Mouse (Mus musculus) hindbrain, postnatal 0 days (tissue): ENCODE results near the gene Col11a2. TPM values are rescaled to one million over a fixed set of nuclear protein-coding genes. Genes with fewer than 3 reads are reported as not detected.

ENCODE experiments used
- ATAC-seq: fragments of 200-750 bp; cut with Nextera tagmentation; 2 replicates; pipeline ENCODE4 v1.8.0; 2017; ENCODE audit warnings: mild to moderate bottlenecking, moderate TSS enrichment, moderate library complexity
- DNase-seq: peaks from one replicate; pipeline ENCODE4 v3.0.0-alpha.2; 2015; ENCODE audit warnings: low spot score
- H3K27ac ChIP-seq: fragments of 300-500 bp; sonication (generic); 2 replicates; pipeline ENCODE4 v1.5.1; 2014; ENCODE audit warnings: mild to moderate bottlenecking
- H3K27me3 ChIP-seq: fragments of 300-500 bp; sonication (generic); 2 replicates; pipeline ENCODE4 v1.6.1; 2014; ENCODE audit warnings: low read length, mixed read lengths; ENCODE audit not compliant: insufficient read depth
- H3K36me3 ChIP-seq: fragments of 300-500 bp; sonication (generic); 2 replicates; pipeline ENCODE4 v1.6.1; 2014; ENCODE audit warnings: low read length, mixed read lengths; ENCODE audit not compliant: insufficient read depth
- H3K4me1 ChIP-seq: fragments of 300-500 bp; sonication (generic); 2 replicates; pipeline ENCODE4 v1.6.1; 2014; ENCODE audit warnings: antibody characterized with exemption, low read length, mixed read lengths; ENCODE audit not compliant: insufficient read depth
- H3K4me2 ChIP-seq: fragments of 300-500 bp; sonication (generic); 2 replicates; pipeline ENCODE4 v1.6.1; 2014; ENCODE audit warnings: low read depth, mild to moderate bottlenecking, low read length, moderate library complexity, mixed read lengths
- H3K4me3 ChIP-seq: fragments of 300-500 bp; sonication (generic); 2 replicates; pipeline ENCODE4 v1.5.1; 2014; ENCODE audit warnings: low read length
- H3K9ac ChIP-seq: fragments of 300-500 bp; sonication (generic); replicated peaks from 2 replicates; pipeline ENCODE4 v1.6.1; 2014; ENCODE audit warnings: mild to moderate bottlenecking, low read length, moderate library complexity, mixed read lengths
- H3K9me3 ChIP-seq: fragments of 300-500 bp; sonication (generic); 2 replicates; pipeline ENCODE4 v1.6.1; 2016; ENCODE audit warnings: low read length, mixed read lengths
- CTCF ChIP-seq: IDR thresholded peaks from 2 replicates; pipeline ENCODE4 v1.5.1; 2016; ENCODE audit warnings: antibody characterized with exemption, control low read depth, low read depth
- WGBS: fragments of 180-500 bp; shearing (Covaris S2); extraction: QIAGEN DNeasy Blood & Tissue Kit; methylation state at CpG from one replicate; pipeline ENCODE4 v1.1.7; 2014; 5-methylcytosine and 5-hydroxymethylcytosine counted together
- polyA plus RNA-seq: library from polyadenylated mRNA; unstranded; fragments of >200 nt; fragmentation: Nextera tagmentation; extraction: Ambion mirVana; gene quantifications from 2 replicates; pipeline ENCODE4 v1.2.1, GENCODE M21; 2015
- total RNA-seq: library from RNA; depleted of rRNA; stranded (reverse); fragments of >200 nt; gene quantifications from 2 replicates; pipeline ENCODE4 v1.2.3, GENCODE M21; 2014

Gene Col11a2
- total and polyA plus RNA-seq, 2 experiments from 2014 or later = 5.4 to 16.7 TPM

DNA sequence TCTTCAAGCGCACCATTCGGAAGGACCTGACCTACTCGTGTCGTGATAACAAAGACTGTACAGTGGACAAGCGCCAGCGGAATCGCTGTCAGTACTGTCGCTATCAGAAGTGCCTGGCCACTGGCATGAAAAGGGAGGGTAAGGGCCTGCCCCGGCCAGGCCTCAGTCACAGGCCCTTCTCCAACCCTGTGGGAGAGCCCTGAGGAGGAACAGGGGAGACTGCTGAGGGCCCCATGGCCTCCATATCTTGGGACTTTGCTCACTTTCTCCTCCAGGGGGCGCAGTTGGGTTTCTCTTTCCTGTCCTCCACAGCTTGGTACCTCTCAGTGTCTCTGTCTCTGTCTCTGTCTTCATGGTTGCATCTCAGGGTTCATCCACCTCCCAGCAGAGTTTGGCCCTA, 5.2 kb upstream of the Col11a2 start:
- Histone ChIP-seq H3K36me3 (peaks cover 37% of the 10 kb centered on the region), H3K4me2 (no peak overlapping the region), H3K9ac (no peak overlapping the region), H3K27me3 (no peaks in the 10 kb centered on the region), H3K27ac (no peak overlapping the region), H3K4me3 (no peak overlapping the region), H3K9me3 (no peaks in the 10 kb centered on the region), H3K4me1 (peaks cover 21% of the 10 kb centered on the region)
- peak; percentile 74 for TF ChIP-seq CTCF
- 73% methylated on average over 10 of the region's 10 CpGs for WGBS
- ATAC-seq = no peak
- DNase-seq = peak; percentile 69

DNA sequence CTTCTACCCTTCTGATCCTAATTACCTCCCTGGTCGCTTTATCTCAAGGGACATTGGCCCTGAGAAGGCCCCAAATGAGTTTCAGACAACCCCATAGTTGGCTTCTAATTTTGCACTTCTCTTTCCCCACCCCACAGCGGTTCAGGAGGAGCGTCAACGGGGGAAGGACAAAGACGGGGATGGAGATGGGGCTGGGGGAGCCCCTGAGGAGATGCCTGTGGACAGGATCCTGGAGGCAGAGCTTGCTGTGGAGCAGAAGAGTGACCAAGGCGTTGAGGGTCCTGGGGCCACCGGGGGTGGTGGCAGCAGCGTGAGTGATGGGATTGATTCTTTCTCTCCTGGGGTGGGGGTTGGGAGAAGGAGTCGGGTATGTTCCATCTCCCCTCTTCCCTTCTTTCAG, 3.7 kb upstream of the Col11a2 start:
- WGBS = 92% methylated on average over 9 of the region's 9 CpGs
- no peak for TF ChIP-seq CTCF
- H3K36me3 ChIP-seq = peaks cover 26% of the 10 kb centered on the region
- H3K27me3 ChIP-seq = no peaks in the 10 kb centered on the region
- H3K27ac ChIP-seq = no peak overlapping the region
- H3K4me3 ChIP-seq = no peak overlapping the region
- H3K4me2 ChIP-seq = no peak overlapping the region
- H3K9me3 ChIP-seq = no peaks in the 10 kb centered on the region
- no peak overlapping the region for H3K9ac ChIP-seq
- no peak for DNase-seq
- peaks cover 11% of the 10 kb centered on the region for H3K4me1 ChIP-seq
- no peak for ATAC-seq

DNA sequence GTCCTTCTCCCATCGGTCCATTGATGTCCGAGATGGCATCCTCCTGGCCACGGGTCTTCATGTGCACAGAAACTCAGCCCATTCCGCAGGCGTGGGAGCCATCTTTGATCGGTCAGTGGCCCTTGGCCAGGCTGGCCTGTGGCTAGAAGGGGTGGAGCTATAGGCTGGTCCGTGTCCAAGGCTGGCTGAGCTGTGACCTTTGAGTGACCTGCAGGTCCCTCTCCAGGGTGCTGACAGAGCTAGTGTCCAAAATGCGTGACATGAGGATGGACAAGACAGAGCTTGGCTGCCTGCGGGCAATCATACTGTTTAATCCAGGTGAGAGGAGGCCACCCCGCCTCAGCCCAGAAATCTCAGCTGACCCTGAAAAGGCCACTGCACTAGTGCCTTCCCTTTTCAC, 2.6 kb upstream of the Col11a2 start:
- peaks cover 26% of the 10 kb centered on the region for H3K36me3 ChIP-seq
- H3K4me1 ChIP-seq = peaks cover 7% of the 10 kb centered on the region
- DNase-seq (no peak), ATAC-seq (no peak)
- no peak overlapping the region for H3K27ac ChIP-seq
- H3K9ac ChIP-seq = no peak overlapping the region
- H3K4me2 ChIP-seq = no peak overlapping the region
- TF ChIP-seq CTCF = no peak
- H3K9me3 ChIP-seq = no peaks in the 10 kb centered on the region
- H3K4me3 ChIP-seq = no peak overlapping the region
- 79% methylated on average over 10 of the region's 10 CpGs for WGBS
- H3K27me3 ChIP-seq = no peaks in the 10 kb centered on the region

DNA sequence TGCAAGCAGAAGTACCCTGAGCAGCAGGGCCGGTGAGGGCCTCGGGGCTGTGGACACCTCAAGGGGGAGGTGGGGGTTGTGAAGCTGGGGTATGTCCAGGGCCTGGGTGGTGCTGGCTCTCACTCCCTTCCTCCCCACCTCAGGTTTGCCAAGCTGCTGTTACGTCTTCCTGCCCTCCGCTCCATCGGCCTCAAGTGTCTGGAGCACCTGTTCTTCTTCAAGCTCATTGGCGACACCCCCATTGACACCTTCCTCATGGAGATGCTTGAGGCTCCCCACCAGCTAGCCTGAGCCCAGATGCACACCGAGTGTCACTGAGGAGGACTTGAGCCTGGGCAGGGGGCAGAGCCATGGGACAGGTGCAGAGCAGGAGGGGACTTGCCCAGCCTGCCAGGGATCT, 2.0 kb upstream of the Col11a2 start:
- Histone ChIP-seq H3K36me3 (peaks cover 26% of the 10 kb centered on the region), H3K27ac (no peak overlapping the region), H3K9ac (no peak overlapping the region), H3K4me2 (no peak overlapping the region), H3K4me3 (no peak overlapping the region), H3K9me3 (no peaks in the 10 kb centered on the region), H3K4me1 (peaks cover 7% of the 10 kb centered on the region), H3K27me3 (no peaks in the 10 kb centered on the region)
- no peak for ATAC-seq
- 91% methylated on average over 7 of the region's 7 CpGs for WGBS
- no peak for DNase-seq
- TF ChIP-seq CTCF = no peak

DNA sequence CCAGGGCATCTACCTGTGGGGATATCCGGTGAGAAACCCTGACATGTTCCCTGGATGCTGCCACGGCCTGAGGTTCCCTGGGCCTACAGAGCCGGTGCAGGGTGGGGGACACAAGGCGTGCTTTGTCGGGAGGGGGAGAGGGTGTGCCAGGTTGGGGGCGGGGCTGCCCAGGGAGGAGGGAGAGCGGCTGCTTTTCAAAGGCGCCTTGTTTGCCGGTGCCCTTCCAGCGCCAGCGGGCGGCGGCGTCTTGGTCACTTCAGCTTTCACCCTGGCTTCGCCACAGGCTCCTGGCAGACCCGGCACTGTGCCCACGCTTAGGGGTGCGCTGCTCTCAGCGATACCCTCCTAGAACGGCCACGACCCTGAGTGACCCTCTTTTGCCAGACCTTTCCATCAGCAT, 797 bp upstream of the Col11a2 start:
- peak; percentile 62 for DNase-seq

DNA sequence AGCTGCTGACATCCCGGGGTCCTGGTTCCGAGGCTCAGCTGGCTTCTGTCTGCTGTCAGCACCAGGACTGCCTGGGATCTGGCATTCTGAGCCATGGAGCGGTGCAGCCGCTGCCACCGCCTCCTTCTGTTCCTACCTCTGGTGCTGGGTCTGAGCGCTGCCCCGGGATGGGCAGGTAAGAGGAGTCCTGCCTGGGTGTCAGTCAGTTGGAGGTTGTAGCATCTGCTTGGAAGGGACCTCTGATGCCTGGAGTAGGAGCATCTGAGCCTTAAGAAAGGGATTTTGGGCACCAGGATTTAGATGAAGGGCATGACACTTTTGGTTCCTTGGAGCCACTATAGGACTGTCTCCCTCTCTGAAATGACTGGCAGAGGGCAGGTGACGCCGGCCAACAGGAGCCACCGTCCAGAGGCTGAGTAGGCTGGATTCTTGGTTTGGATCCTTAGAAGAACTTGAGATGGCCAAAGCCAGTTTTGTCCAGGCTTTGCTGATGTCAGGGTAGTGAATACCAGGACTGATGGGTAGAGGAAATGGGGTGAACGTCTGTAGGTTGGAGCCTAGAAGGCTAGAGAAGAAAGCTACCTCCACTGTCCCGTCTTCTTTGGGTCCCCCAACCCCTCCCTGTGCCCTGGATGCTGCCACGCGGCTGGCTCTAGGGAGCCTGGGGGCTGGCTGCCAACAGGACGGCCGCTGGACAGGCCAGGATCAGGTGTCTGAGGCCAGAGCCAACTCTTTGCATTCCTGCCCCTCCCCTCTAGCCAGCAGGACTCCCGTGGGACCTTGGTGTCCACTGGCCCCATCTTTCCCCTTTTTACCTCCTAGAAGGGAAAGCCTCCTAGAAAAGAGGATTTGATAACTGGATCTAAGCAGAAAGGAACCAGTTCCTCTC, 569 bp downstream of the Col11a2 start:
- no peak for TF ChIP-seq CTCF
- H3K9me3 ChIP-seq = no peaks in the 10 kb centered on the region
- 31% methylated on average over 17 of the region's 17 CpGs for WGBS
- H3K36me3 ChIP-seq = peaks cover 26% of the 10 kb centered on the region
- DNase-seq (peak; percentile 43), ATAC-seq (no peak)
- peaks cover 7% of the 10 kb centered on the region; the same call in 1 of the 2 replicates for H3K4me1 ChIP-seq
- peak overlapping the region; percentile 63 for H3K4me2 ChIP-seq
- H3K9ac ChIP-seq = peak overlapping the region; percentile 17
- H3K27me3 ChIP-seq = no peaks in the 10 kb centered on the region
- peak overlapping the region; percentile 28 for H3K4me3 ChIP-seq
- no peak overlapping the region for H3K27ac ChIP-seq

More for the DNA sequence above, 797 bp upstream of the Col11a2 start:
- Histone ChIP-seq H3K36me3 (peaks cover 26% of the 10 kb centered on the region), H3K4me1 (peaks cover 7% of the 10 kb centered on the region; the same call in 1 of the 2 replicates), H3K4me3 (peak overlapping the region; percentile 28), H3K9ac (peak overlapping the region; percentile 10; the same call in 1 of the 2 replicates), H3K4me2 (peak overlapping the region; percentile 63), H3K9me3 (no peaks in the 10 kb centered on the region), H3K27me3 (no peaks in the 10 kb centered on the region), H3K27ac (no peak overlapping the region; the same call in 1 of the 2 replicates)
- no peak for TF ChIP-seq CTCF
- peak; percentile 19; the same call in 1 of the 2 replicates for ATAC-seq
- WGBS = 23% methylated on average over 19 of the region's 21 CpGs

DNA sequence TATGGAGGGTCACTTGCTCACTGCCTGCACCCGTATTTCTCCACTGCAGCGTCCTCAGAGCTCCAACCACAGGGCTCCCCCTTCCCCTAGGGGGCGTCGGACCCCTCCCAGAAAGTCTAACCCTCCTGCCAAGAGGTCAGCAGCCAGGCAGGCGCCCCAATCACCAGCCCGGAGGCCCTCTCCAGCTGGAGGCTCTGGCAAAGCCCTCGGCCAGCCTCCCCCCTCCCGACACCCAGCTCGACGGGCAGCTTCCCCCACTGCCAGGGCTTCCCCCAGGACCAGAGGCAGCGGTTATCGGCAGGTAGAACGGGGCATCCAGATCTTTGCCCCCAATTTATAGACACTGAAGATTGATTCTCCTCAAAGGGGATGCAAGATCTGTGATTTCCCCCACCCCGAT, 6.7 kb downstream of the Col11a2 start:
- peaks cover 4% of the 10 kb centered on the region; the same call in 1 of the 2 replicates for H3K9me3 ChIP-seq
- DNase-seq (no peak), ATAC-seq (no peak)
- H3K4me2 ChIP-seq = no peak overlapping the region
- H3K27ac ChIP-seq = no peak overlapping the region
- H3K27me3 ChIP-seq = no peaks in the 10 kb centered on the region
- H3K4me1 ChIP-seq = no peaks in the 10 kb centered on the region
- H3K36me3 ChIP-seq = no peaks in the 10 kb centered on the region
- WGBS = 78% methylated on average over 14 of the region's 14 CpGs
- H3K9ac ChIP-seq = no peak overlapping the region
- no peak overlapping the region for H3K4me3 ChIP-seq
- TF ChIP-seq CTCF = no peak
